Mouse (Mus musculus): ENCODE results near the gene Sfpq. TPM values are rescaled to one million over a fixed set of nuclear protein-coding genes. Genes with fewer than 3 reads are reported as not detected.

Gene Sfpq
- total RNA-seq, 2 experiments from 2014 or later = 97.8 to 138 TPM

DNA sequence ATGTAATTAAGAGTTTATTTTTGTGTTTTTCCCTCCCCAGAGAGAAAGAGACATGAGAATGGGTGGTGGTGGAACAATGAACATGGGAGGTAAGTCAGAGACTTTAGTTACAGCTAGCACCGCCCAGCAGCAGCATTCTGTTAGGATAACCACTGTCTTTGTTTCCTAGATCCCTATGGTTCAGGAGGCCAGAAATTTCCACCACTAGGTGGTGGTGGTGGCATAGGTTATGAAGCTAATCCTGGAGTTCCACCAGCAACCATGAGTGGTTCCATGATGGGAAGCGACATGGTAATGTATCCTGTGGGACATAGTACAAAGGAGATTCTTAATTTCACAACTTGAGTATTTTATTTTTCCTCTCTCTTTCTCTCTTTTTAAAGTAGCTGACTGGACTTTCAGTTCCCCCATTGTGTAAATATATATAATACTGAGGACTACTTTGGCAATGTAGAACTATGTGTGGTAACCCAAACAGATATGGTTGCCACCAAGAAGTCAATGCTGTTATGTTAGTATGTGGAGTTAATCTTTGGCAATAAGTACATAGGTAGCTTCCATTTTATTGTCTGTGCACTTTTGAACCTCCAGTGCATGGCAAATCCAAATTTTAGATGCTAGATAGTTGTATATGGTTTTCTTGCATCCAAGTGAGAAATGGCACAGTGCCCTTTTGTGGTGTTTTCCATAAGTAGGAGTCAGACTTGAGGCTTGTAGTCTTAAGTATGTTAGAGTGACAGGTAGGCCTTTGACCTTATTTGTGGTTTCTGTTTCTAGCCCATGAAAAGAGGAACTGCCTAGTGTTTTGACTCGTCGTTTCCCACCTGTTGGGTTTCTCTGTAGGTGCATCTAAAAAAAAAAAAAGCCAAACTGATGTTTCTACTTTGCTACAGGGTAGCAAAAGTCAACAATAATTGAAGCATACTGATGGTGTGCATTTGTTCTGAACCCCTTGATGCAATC lies 6.4 kb downstream of the Sfpq start:
- DNase-seq = peak; percentile 22

GRCm38 (mm10) chr4:127037158-127037557 lies 16.0 kb downstream of the Sfpq start:
- DNase-seq = no peak

GRCm38 (mm10) chr4:127037908-127038827 lies 17.0 kb downstream of the Sfpq start:
- no peak for DNase-seq

GRCm38 (mm10) chr4:127038828-127039349 lies 17.8 kb downstream of the Sfpq start:
- no peak for DNase-seq

DNA sequence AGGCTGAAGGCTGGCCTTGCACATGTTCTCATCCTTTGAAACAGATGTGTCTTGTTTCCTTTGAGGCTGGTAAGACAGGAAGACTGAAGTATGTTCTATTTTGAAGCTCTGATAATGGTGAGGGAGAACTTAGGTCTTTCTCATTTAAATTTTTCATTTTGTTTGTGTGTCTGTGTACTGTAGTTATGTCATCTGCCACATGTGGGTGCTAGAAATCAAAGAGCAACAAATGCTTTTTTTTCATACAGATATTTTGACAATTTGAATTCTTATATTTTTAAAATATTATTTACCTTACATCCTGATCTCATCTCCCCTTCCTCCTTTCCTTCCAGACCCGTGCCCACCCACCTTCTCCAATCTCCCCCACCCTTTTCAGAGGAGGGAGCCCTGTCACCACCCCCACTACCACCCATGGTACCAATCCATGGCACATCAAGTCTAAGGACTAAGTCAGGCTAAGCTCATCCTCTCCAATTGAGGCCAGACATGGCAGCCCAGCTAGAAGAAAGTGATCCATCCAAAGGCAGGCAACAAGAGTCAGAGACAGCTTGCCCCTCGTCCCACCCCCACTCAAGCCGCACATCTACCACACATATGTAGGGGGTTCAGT lies 18.9 kb downstream of the Sfpq start:
- DNase-seq = no peak

DNA sequence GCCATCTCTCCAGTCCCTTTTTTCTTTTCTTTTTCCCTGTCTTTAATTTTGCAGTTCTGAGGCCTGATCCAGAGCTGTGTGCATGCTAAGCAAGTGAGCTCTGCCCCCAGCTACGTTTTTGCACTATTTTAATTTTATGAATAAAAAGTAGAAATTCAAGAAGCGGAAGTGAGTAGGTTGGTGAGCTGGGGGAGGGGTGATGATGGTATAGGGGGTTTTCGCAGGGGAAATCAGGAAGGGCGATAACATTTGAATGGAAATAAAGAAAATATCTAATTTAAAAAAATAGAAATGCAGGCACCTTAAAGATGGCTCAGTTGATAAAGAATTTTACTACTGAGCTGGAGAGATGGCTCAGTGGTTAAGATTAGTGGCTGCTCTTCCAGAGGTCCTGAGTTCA lies 22.4 kb downstream of the Sfpq start:
- DNase-seq = no peak

DNA sequence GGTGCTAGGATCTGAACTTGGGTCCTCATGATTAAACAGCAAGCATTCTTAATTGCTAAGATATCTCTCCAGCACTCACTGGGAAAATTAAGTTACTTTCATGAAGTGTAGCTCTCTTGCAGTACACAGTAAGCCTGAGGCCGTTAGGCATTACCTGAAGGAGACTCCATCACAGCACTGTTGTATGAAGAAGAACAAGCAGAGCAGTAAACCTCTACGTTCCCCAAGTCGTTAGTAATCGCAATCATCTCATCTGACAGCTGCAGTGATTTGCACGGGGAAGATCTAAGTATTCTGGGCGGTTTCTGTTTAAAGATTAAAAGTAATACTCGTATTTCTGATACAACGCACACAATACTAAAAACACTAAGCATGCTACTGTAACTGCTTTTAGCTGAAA lies 30.0 kb downstream of the Sfpq start:
- DNase-seq = no peak

DNA sequence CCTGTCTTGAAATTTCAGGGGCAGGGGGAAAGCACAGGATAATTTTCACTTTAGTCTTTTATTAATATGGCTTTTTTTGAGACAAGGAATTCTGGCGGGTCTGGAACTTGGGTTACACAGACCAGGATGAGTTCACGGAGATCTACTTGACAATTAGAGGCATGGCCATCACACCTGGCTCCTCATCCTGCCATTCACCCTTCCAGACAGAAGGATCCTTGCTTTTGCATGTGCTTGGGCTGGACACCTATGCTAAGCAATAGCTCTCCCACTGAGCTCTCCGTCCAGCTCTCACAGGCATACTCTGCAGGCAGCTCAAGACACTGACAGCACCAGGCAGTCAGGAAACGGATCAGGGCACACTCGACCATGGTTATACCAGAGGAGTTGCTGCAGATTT lies 31.9 kb downstream of the Sfpq start:
- no peak for DNase-seq

GRCm38 (mm10) chr4:127054522-127055198 lies 33.5 kb downstream of the Sfpq start:
- DNase-seq = no peak

GRCm38 (mm10) chr4:127060585-127061290 lies 39.6 kb downstream of the Sfpq start, which contains the start of gene Zmym1:
Gene Zmym1 (minus strand): TSS chr4:127061152.
- peak; percentile 92 for DNase-seq

DNA sequence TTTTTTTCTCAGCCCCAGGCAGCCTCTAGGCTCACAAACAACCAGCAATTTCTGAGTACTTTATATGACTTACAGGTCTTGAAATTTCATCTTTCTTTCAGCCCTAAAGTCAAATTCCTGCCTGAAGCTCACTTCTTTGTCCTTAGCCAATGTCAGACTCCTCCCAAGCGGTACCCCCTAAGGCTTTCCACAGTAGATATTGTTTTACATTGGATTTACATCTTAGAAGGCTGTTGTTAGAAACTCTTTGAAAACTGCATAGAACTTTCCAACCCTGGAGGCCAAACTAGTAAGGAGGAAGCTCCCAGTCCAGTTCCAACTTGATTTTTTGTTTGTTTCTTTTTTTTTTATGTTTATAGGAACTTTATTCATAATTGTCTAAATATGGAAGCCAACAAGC lies 42.9 kb downstream of the Sfpq start:
- no peak for DNase-seq

- no peak for DNase-seq
These were observed 53.8 kb downstream of the Sfpq start for GRCm38 (mm10) chr4:127074915-127075314.

- DNase-seq = peak; percentile 94
These were observed 55.9 kb downstream of the Sfpq start, which contains the start of gene Zmym6 for GRCm38 (mm10) chr4:127076875-127077548. Gene Zmym6 (plus strand): TSS chr4:127077383.

DNA sequence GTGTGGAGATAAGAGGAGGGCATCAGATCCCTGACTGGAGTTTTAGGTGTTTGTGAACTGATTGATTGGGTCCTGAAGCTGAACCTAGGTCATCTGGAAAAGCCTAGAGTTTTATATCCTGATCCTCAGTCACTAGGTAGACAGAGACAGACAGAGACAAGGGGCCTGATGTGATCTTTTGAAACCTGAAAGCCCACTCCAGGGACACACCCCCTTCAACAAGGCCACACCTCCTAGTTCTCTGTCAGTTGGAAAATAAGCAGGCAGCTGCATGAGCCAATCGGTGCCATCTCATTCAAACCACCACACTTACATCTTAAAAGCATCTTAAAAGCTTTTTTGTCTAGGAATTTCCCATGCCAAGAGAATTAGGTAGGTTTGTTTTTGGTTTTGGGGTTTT lies 59.7 kb downstream of the Sfpq start:
- no peak for DNase-seq

DNA sequence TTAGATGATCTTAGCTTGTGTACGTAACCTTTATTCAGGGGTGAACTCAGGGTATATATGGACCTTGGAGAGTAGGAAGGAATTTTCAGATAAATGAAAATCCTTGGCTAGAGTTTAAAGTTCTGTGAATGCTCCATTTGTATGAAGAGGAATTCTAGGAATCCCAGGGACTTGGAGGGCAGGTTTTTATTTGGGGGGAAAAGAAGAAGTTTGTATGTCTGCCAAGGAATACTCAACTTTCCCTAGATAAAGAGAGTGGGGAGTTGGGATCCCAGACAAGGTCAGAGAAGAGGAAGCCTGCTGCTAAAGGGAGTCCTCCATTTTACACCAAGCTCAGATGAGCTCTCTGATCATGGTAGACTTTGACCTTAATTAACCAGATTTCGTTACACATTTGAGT lies 62.0 kb downstream of the Sfpq start:
- no peak for DNase-seq

- no peak for DNase-seq
These were observed 64.6 kb downstream of the Sfpq start for GRCm38 (mm10) chr4:127085761-127086160.
